Mouse (Mus musculus): ENCODE measurements around the gene Ghr.

Ghr gene

GRCm38 (mm10) chr15:3353696-3354095 is 229.6 kb downstream of the Ghr start:
- DNase-seq = no peak

GRCm38 (mm10) chr15:3349306-3350064 is 233.8 kb downstream of the Ghr start:
- DNase-seq = no peak

- DNase-seq = no peak
Observed at GRCm38 (mm10) chr15:3346682-3347081, 236.6 kb downstream of the Ghr start.

GRCm38 (mm10) chr15:3344555-3344954 is 238.7 kb downstream of the Ghr start:
- DNase-seq = no peak

GRCm38 (mm10) chr15:3341806-3342582 is 241.3 kb downstream of the Ghr start:
- DNase-seq = no peak

GRCm38 (mm10) chr15:3339847-3340246 is 243.4 kb downstream of the Ghr start:
- no peak for DNase-seq

- DNase-seq = no peak
Observed at GRCm38 (mm10) chr15:3332517-3332916, 250.8 kb downstream of the Ghr start.

GRCm38 (mm10) chr15:3331813-3332212 is 251.5 kb downstream of the Ghr start:
- no peak for DNase-seq

GRCm38 (mm10) chr15:3330291-3330690 is 253.0 kb downstream of the Ghr start:
- DNase-seq = no peak

GRCm38 (mm10) chr15:3323041-3323440 is 260.3 kb downstream of the Ghr start:
- DNase-seq = no peak

GRCm38 (mm10) chr15:3319929-3320328 is 263.4 kb downstream of the Ghr start:
- no peak for DNase-seq

- DNase-seq = no peak
Observed at GRCm38 (mm10) chr15:3316617-3317016, 266.7 kb downstream of the Ghr start.

GRCm38 (mm10) chr15:3312937-3313336 is 270.4 kb downstream of the Ghr start:
- DNase-seq = no peak

- no peak for DNase-seq
Observed at GRCm38 (mm10) chr15:3309856-3310255, 273.4 kb downstream of the Ghr start.

GRCm38 (mm10) chr15:3303426-3303825 is 279.9 kb downstream of the Ghr start, which contains the start of gene Ccdc152:
Ccdc152 (minus strand) TSS chr15:3303526.
- no peak for DNase-seq

GRCm38 (mm10) chr15:3300361-3301100 is 282.8 kb downstream of the Ghr start:
- DNase-seq = no peak

GRCm38 (mm10) chr15:3297615-3298014 is 285.7 kb downstream of the Ghr start:
- DNase-seq = no peak

GRCm38 (mm10) chr15:3295986-3296385 is 287.3 kb downstream of the Ghr start:
- DNase-seq = no peak

- DNase-seq = no peak
Observed at GRCm38 (mm10) chr15:3293477-3293876, 289.8 kb downstream of the Ghr start.

- no peak for DNase-seq
Observed at GRCm38 (mm10) chr15:3290435-3290834, 292.9 kb downstream of the Ghr start.

GRCm38 (mm10) chr15:3286032-3286431 is 297.3 kb downstream of the Ghr start:
- no peak for DNase-seq

GRCm38 (mm10) chr15:3281737-3282136 is 301.6 kb downstream of the Ghr start:
- no peak for DNase-seq

- no peak for DNase-seq
Observed at GRCm38 (mm10) chr15:3281216-3281615, 302.1 kb downstream of the Ghr start.

GRCm38 (mm10) chr15:3279242-3279641 is 304.1 kb downstream of the Ghr start:
- DNase-seq = no peak

Measured in cerebellum, adult 11 months (tissue).